Mouse (Mus musculus) heart, embryonic 12.5 days (tissue): ENCODE measurements around the gene Aasdh. TPM values are rescaled to one million over a fixed set of nuclear protein-coding genes. Genes with fewer than 3 reads are reported as not detected.

ENCODE experiments used
- ATAC-seq: fragments of 200-750 bp; cut with Nextera tagmentation; 2 replicates; pipeline ENCODE4 v1.8.0; 2017; ENCODE audit warnings: moderate TSS enrichment, moderate library complexity; ENCODE audit not compliant: insufficient number of reproducible peaks, low FRiP score
- H3K27ac ChIP-seq: fragments of 300-500 bp; sonication (generic); 2 replicates; pipeline ENCODE4 v1.5.1; 2016; ENCODE audit warnings: mild to moderate bottlenecking, moderate library complexity; ENCODE audit not compliant: poor library complexity, severe bottlenecking
- H3K27me3 ChIP-seq: fragments of 300-500 bp; sonication (generic); replicated peaks from 2 replicates; pipeline ENCODE4 v1.6.1; 2016; ENCODE audit warnings: mild to moderate bottlenecking, moderate library complexity
- H3K36me3 ChIP-seq: fragments of 300-500 bp; sonication (generic); 2 replicates; pipeline ENCODE4 v1.6.1; 2016; ENCODE audit warnings: mild to moderate bottlenecking, moderate library complexity
- H3K4me1 ChIP-seq: fragments of 300-500 bp; sonication (generic); replicated peaks from 2 replicates; pipeline ENCODE4 v1.6.1; 2016; ENCODE audit warnings: mild to moderate bottlenecking
- H3K4me2 ChIP-seq: fragments of 300-500 bp; sonication (generic); 2 replicates; pipeline ENCODE4 v1.6.1; 2016; ENCODE audit warnings: mild to moderate bottlenecking, moderate library complexity
- H3K4me3 ChIP-seq: fragments of 300-500 bp; sonication (generic); 2 replicates; pipeline ENCODE4 v1.5.1; 2016; ENCODE audit warnings: mild to moderate bottlenecking
- H3K9ac ChIP-seq: fragments of 300-500 bp; sonication (generic); 2 replicates; pipeline ENCODE4 v1.6.1; 2016; ENCODE audit warnings: mild to moderate bottlenecking, moderate library complexity
- H3K9me3 ChIP-seq: fragments of 300-500 bp; sonication (generic); replicated peaks from 2 replicates; pipeline ENCODE4 v1.6.1; 2016; ENCODE audit warnings: mild to moderate bottlenecking, moderate library complexity
- WGBS: fragments of 180-500 bp; shearing (Covaris S2); methylation state at CpG from one replicate; pipeline ENCODE4 v1.1.7; 2016; 5-methylcytosine and 5-hydroxymethylcytosine counted together
- polyA plus RNA-seq: library from polyadenylated mRNA; unstranded; fragments of >200 nt; fragmentation: Nextera tagmentation; extraction: Ambion mirVana; gene quantifications from 2 replicates; pipeline ENCODE4 v1.2.1, GENCODE M21; 2016

The Aasdh gene
- polyA plus RNA-seq, 1 experiment from 2014 or later, result 17.8 TPM

GRCm38 (mm10) chr5:76906155-76906499, 813 bp upstream of the Aasdh start:
- peaks cover 11% of the 10 kb centered on the region for H3K36me3 ChIP-seq
- 26% methylated on average over 3 of the region's 3 CpGs for WGBS
- no peaks in the 10 kb centered on the region for H3K27me3 ChIP-seq
- H3K4me3 ChIP-seq, result peak overlapping the region; percentile 73
- H3K4me2 ChIP-seq, result peak overlapping the region; percentile 80
- 0 out of 2 replicates have a peak, but pooled peaks have one; percentile 4 for ATAC-seq
- H3K27ac ChIP-seq, result peak overlapping the region; percentile 92
- H3K9me3 ChIP-seq, result no peaks in the 10 kb centered on the region
- H3K9ac ChIP-seq, result peak overlapping the region; percentile 85
- peaks cover 11% of the 10 kb centered on the region for H3K4me1 ChIP-seq

- Histone ChIP-seq H3K9ac (peak overlapping the region; percentile 85), H3K9me3 (no peaks in the 10 kb centered on the region), H3K27me3 (no peaks in the 10 kb centered on the region), H3K4me2 (peak overlapping the region; percentile 80), H3K4me3 (peak overlapping the region; percentile 73), H3K36me3 (peaks cover 8% of the 10 kb centered on the region), H3K27ac (peak overlapping the region; percentile 92), H3K4me1 (peaks cover 11% of the 10 kb centered on the region)
- ATAC-seq, result no peak
- 2% methylated on average over 19 of the region's 19 CpGs for WGBS
Measured at GRCm38 (mm10) chr5:76904713-76905404, 455 bp downstream of the Aasdh start.

- peaks cover 11% of the 10 kb centered on the region for H3K4me1 ChIP-seq
- no peak for ATAC-seq
- no peak overlapping the region for H3K4me3 ChIP-seq
- peak overlapping the region; percentile 40; the same call in 1 of the 2 replicates for H3K9ac ChIP-seq
- WGBS, result 37% methylated on average over 4 of the region's 4 CpGs
- no peak overlapping the region for H3K27ac ChIP-seq
- no peak overlapping the region for H3K4me2 ChIP-seq
- peaks cover 10% of the 10 kb centered on the region; the same call in 1 of the 2 replicates for H3K36me3 ChIP-seq
- no peaks in the 10 kb centered on the region for H3K27me3 ChIP-seq
- H3K9me3 ChIP-seq, result no peaks in the 10 kb centered on the region
Measured at GRCm38 (mm10) chr5:76902131-76902530, 3.2 kb downstream of the Aasdh start.

GRCm38 (mm10) chr5:76893084-76893483, 12.2 kb downstream of the Aasdh start:
- peaks cover 59% of the 10 kb centered on the region for H3K36me3 ChIP-seq
- H3K27me3 ChIP-seq, result no peaks in the 10 kb centered on the region
- no peak overlapping the region for H3K9ac ChIP-seq
- H3K9me3 ChIP-seq, result no peaks in the 10 kb centered on the region
- H3K4me3 ChIP-seq, result no peak overlapping the region
- no peak for ATAC-seq
- WGBS, result 75% methylated on average over 2 of the region's 2 CpGs
- H3K4me1 ChIP-seq, result no peaks in the 10 kb centered on the region
- H3K4me2 ChIP-seq, result no peak overlapping the region
- no peak overlapping the region for H3K27ac ChIP-seq

- Histone ChIP-seq H3K27ac (no peak overlapping the region), H3K9ac (no peak overlapping the region), H3K36me3 (peaks cover 62% of the 10 kb centered on the region), H3K4me2 (no peak overlapping the region), H3K9me3 (no peaks in the 10 kb centered on the region), H3K4me1 (no peaks in the 10 kb centered on the region), H3K4me3 (no peak overlapping the region), H3K27me3 (no peaks in the 10 kb centered on the region)
- 58% methylated on average over 2 of the region's 2 CpGs for WGBS
- no peak for ATAC-seq
Measured at GRCm38 (mm10) chr5:76892608-76893007, 12.7 kb downstream of the Aasdh start.

GRCm38 (mm10) chr5:76887011-76887410, 18.3 kb downstream of the Aasdh start:
- WGBS, result 88% methylated on average over 2 of the region's 2 CpGs
- H3K9me3 ChIP-seq, result no peaks in the 10 kb centered on the region
- H3K27ac ChIP-seq, result no peak overlapping the region
- H3K4me3 ChIP-seq, result no peak overlapping the region
- no peaks in the 10 kb centered on the region for H3K27me3 ChIP-seq
- no peak overlapping the region for H3K4me2 ChIP-seq
- H3K36me3 ChIP-seq, result peaks cover 71% of the 10 kb centered on the region
- H3K4me1 ChIP-seq, result no peaks in the 10 kb centered on the region
- ATAC-seq, result no peak
- no peak overlapping the region for H3K9ac ChIP-seq

- no peaks in the 10 kb centered on the region for H3K9me3 ChIP-seq
- H3K4me2 ChIP-seq, result no peak overlapping the region
- no peak overlapping the region for H3K4me3 ChIP-seq
- peaks cover 65% of the 10 kb centered on the region for H3K36me3 ChIP-seq
- H3K4me1 ChIP-seq, result no peaks in the 10 kb centered on the region
- ATAC-seq, result no peak
- no peak overlapping the region for H3K9ac ChIP-seq
- no peaks in the 10 kb centered on the region for H3K27me3 ChIP-seq
- no peak overlapping the region for H3K27ac ChIP-seq
- WGBS, result 83% methylated on average over 1 of the region's 1 CpGs
Measured at GRCm38 (mm10) chr5:76884107-76884506, 21.2 kb downstream of the Aasdh start.

- 72% methylated on average over 25 of the region's 25 CpGs for WGBS
- Histone ChIP-seq H3K27ac (no peak overlapping the region), H3K4me1 (no peaks in the 10 kb centered on the region), H3K9ac (no peak overlapping the region), H3K9me3 (no peaks in the 10 kb centered on the region), H3K36me3 (peaks cover 48% of the 10 kb centered on the region), H3K4me2 (peak overlapping the region; percentile 16; the same call in 1 of the 2 replicates), H3K4me3 (no peak overlapping the region), H3K27me3 (no peaks in the 10 kb centered on the region)
- no peak for ATAC-seq
Measured at GRCm38 (mm10) chr5:76876106-76876758, 29.1 kb downstream of the Aasdh start.

GRCm38 (mm10) chr5:76869553-76869952, 35.8 kb downstream of the Aasdh start:
- H3K36me3 ChIP-seq, result peaks cover 34% of the 10 kb centered on the region
- H3K4me1 ChIP-seq, result peaks cover 27% of the 10 kb centered on the region
- H3K27me3 ChIP-seq, result no peaks in the 10 kb centered on the region
- H3K4me3 ChIP-seq, result peak overlapping the region; percentile 41
- no peaks in the 10 kb centered on the region for H3K9me3 ChIP-seq
- ATAC-seq, result no peak
- 0 out of 2 replicates have a peak overlapping the region, but pooled peaks have one; percentile 16 for H3K9ac ChIP-seq
- no peak overlapping the region for H3K27ac ChIP-seq
- peak overlapping the region; percentile 66 for H3K4me2 ChIP-seq
- 56% methylated on average over 6 of the region's 6 CpGs for WGBS

GRCm38 (mm10) chr5:76868693-76869286, 36.5 kb downstream of the Aasdh start:
- peaks cover 34% of the 10 kb centered on the region for H3K36me3 ChIP-seq
- peak overlapping the region; percentile 66 for H3K4me2 ChIP-seq
- peak; percentile 62 for ATAC-seq
- H3K27ac ChIP-seq, result no peak overlapping the region
- peaks cover 29% of the 10 kb centered on the region for H3K4me1 ChIP-seq
- WGBS, result 33% methylated on average over 16 of the region's 16 CpGs
- H3K27me3 ChIP-seq, result no peaks in the 10 kb centered on the region
- H3K4me3 ChIP-seq, result peak overlapping the region; percentile 41
- peak overlapping the region; percentile 44; the same call in 1 of the 2 replicates for H3K9ac ChIP-seq
- no peaks in the 10 kb centered on the region for H3K9me3 ChIP-seq

GRCm38 (mm10) chr5:76866819-76867218, 38.5 kb downstream of the Aasdh start:
- Histone ChIP-seq H3K9ac (no peak overlapping the region), H3K4me3 (no peak overlapping the region), H3K36me3 (peaks cover 31% of the 10 kb centered on the region), H3K4me1 (peaks cover 41% of the 10 kb centered on the region), H3K4me2 (no peak overlapping the region), H3K9me3 (no peaks in the 10 kb centered on the region), H3K27ac (0 out of 2 replicates have a peak overlapping the region, but pooled peaks have one; percentile 88), H3K27me3 (no peaks in the 10 kb centered on the region)
- 72% methylated on average over 8 of the region's 8 CpGs for WGBS
- no peak for ATAC-seq
